11 mouse cellular contexts compared by ENCODE assay signal in genomic region chr13:73262336-73263127, GRCm38 (mm10). TPM values are rescaled to one million over a fixed set of nuclear protein-coding genes. Genes with fewer than 3 reads are reported as not detected.
A peak's percentile ranks its signal among the peaks of the same experiment; 100 is the strongest.
DNase-seq lines count a peak whose midpoint lies in the region; ATAC-seq lines count a peak whose summit lies in the region.
"Had no signal": no experiment of that assay in that cellular context is flagged by ENCODE, and none has a peak within 500 bp of the region (broad histone marks: within the 10 kb centered on the region; RNA-seq: fewer than 3 reads in every experiment).

No protein-coding gene starts in this region.

- no peaks in the 10 kb centered on the region for H3K9me3 ChIP-seq in kidney, embryonic 14.5 days (ENCODE audit: control insufficient read depth, low read length)
- no peaks in the 10 kb centered on the region for H3K9me3 ChIP-seq in hindbrain, embryonic 16.5 days (ENCODE audit: control insufficient read depth, low read length)

- H3K36me3 ChIP-seq in kidney, embryonic 14.5 days (ENCODE audit: control insufficient read depth, insufficient read depth, low read length): no peaks in the 10 kb centered on the region
- no peaks in the 10 kb centered on the region for H3K36me3 ChIP-seq in hindbrain, embryonic 16.5 days (ENCODE audit: control insufficient read depth, insufficient read depth, low read length)

- no peak overlapping the region for H3K27ac ChIP-seq in kidney, embryonic 14.5 days (ENCODE audit: low read depth, low read length)
- H3K27ac ChIP-seq in hindbrain, embryonic 16.5 days (ENCODE audit: low read depth, low read length): no peak overlapping the region

- H3K4me1 ChIP-seq in kidney, embryonic 14.5 days (ENCODE audit: control insufficient read depth, insufficient read depth, low read length): peaks cover 13% of the 10 kb centered on the region; the same call in 1 of the 2 replicates
- peaks cover 25% of the 10 kb centered on the region for H3K4me1 ChIP-seq in hindbrain, embryonic 16.5 days (ENCODE audit: control insufficient read depth, insufficient read depth, low read depth, low read length)

- WGBS in kidney, embryonic 14.5 days: 3% methylated on average over 24 of the region's 24 CpGs
- 3% methylated on average over 24 of the region's 24 CpGs for WGBS in hindbrain, embryonic 16.5 days

- ATAC-seq in kidney, embryonic 14.5 days (ENCODE audit: low FRiP score, low TSS enrichment): no peak
- ATAC-seq in hindbrain, embryonic 16.5 days: no peak

- peaks cover 100% of the 10 kb centered on the region for H3K27me3 ChIP-seq in kidney, embryonic 14.5 days (ENCODE audit: control insufficient read depth, insufficient read depth, low read length)
- H3K27me3 ChIP-seq in hindbrain, embryonic 16.5 days (replicated peaks; ENCODE audit: control insufficient read depth, insufficient read depth, low read length): peaks cover 77% of the 10 kb centered on the region

- no peak overlapping the region for H3K9ac ChIP-seq in kidney, embryonic 14.5 days (ENCODE audit: low read depth, low read length)
- no peak overlapping the region for H3K9ac ChIP-seq in hindbrain, embryonic 16.5 days (ENCODE audit: low read depth, low read length)

- DNase-seq in kidney, postnatal 36 days: no peak
- DNase-seq in embryo, embryonic 9.5 days (ENCODE audit: extremely low spot score): peak; percentile 39
- DNase-seq in neural tube, embryonic 10.5 days (ENCODE audit: extremely low spot score, low spot score): peak; percentile 40
- DNase-seq in cerebellum, adult 11 months: no peak
- no peak for DNase-seq in adrenal gland, adult 18-20 months (ENCODE audit: low spot score in 2 of 2)
- DNase-seq in cerebellum, adult 9-10 months: no peak
- DNase-seq: gastrocnemius, postnatal 14 days had no signal

- H3K4me3 ChIP-seq in kidney, embryonic 14.5 days (ENCODE audit: low read length): peak overlapping the region; percentile 24
- peak overlapping the region; percentile 0; the same call in 1 of the 2 replicates for H3K4me3 ChIP-seq in hindbrain, embryonic 16.5 days (ENCODE audit: low read length)

- peak overlapping the region; percentile 25; the same call in 1 of the 2 replicates for H3K4me2 ChIP-seq in kidney, embryonic 14.5 days (replicated peaks; ENCODE audit: low read depth, low read length)
- peak overlapping the region; percentile 34 for H3K4me2 ChIP-seq in hindbrain, embryonic 16.5 days (ENCODE audit: low read length)

RNA-seq across cellular contexts. Expression of gene Irx4, which starts 2.3 kb away (rescaled TPM):
- polyA plus RNA-seq in kidney, embryonic 14.5 days (2014; fragmentation: Nextera tagmentation; extraction: Ambion mirVana): 0.31 and 0.49 TPM in 2 replicates
- polyA plus RNA-seq in hindbrain, embryonic 16.5 days (2015; fragmentation: Nextera tagmentation; extraction: Ambion mirVana): 3.0 and 5.0 TPM in 2 replicates
- total RNA-seq in adrenal gland, adult 18-20 months (2021): not detected
- total RNA-seq: gastrocnemius, postnatal 14 days; left cerebral cortex, adult 8-10 months had no signal
- polyA plus RNA-seq: testis, adult 2 months had no signal

Comparison
In these comparisons a context has a peak if more than half of its experiments do, and no peak if none do; other contexts are left out.
1. DNase-seq: peak in embryo, embryonic 9.5 days (single experiment) and neural tube, embryonic 10.5 days (single experiment); none in kidney, postnatal 36 days (0 of 2), cerebellum, adult 11 months (single experiment), adrenal gland, adult 18-20 months (0 of 2) and cerebellum, adult 9-10 months (single experiment).